Mouse (Mus musculus): ENCODE data around the gene Dhrs1.

DNA sequence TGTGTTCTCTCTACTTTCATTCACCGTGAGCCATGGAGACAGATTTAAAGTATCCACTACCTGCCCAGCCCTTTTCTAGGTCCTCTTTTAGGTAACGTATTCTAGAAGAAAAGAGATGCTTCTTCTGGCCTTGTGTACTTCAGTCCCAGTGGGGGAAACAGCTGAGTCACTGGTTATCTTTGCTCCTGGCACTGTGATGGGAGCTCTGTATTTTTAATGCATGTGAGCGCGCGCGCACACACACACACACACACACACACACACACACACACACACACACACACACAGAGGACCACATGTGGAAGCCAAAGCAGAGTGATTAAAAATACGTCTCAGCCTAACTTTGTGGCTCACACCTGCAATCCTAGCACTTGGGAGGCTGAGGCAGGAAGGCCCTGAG is 22.1 kb downstream of the Dhrs1 start:
- TF ChIP-seq CTCF (IDR thresholded peaks at IDR 0.05; ENCODE audit: borderline replicate concordance, insufficient read depth, low read depth, low read length) (no peak), POLR2A (IDR thresholded peaks at IDR 0.05; ENCODE audit: borderline replicate concordance, insufficient read depth, low read length) (no peak)
